In the genomic region with DNA sequence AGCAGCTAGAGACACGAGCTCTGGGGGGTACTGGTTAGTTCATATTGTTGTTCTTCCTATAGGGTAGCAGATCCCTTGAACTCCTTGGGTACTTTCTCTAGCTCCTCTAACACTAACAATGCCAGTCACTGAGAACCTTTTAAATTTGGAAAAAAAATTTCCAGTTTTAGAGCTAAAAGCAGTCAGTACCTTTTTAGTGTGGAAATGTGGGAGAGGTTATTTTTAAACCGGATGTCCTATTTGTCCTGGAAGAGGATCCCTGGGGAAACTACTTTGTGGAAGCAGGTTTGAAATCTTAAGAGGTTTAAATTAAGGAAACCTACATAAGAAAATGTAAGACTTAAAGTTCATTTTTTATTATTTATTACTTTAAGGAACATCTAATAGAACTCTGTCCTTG, we compare ENCODE assay signal across 30 mouse cellular contexts.
"Had no signal": no experiment of that assay in that cellular context is flagged by ENCODE, and none has a peak within 500 bp of the region (broad histone marks: within the 10 kb centered on the region; RNA-seq: fewer than 3 reads in every experiment).

No protein-coding gene starts in this region.

- H3K27ac ChIP-seq: limb, embryonic 10.5 days; limb, embryonic 12.5 days; limb, embryonic 13.5 days; limb, embryonic 15.5 days; liver, embryonic 12.5 days; liver, embryonic 13.5 days; liver, embryonic 14.5 days; liver, embryonic 15.5 days; lung, embryonic 15.5 days; macrophage; midbrain, embryonic 10.5 days; midbrain, embryonic 12.5 days; midbrain, embryonic 13.5 days; midbrain, embryonic 15.5 days had no signal

- H3K27me3 ChIP-seq: limb, embryonic 12.5 days; limb, embryonic 13.5 days; limb, embryonic 15.5 days; liver, embryonic 12.5 days; liver, embryonic 13.5 days; liver, embryonic 15.5 days; lung, embryonic 15.5 days; megakaryocyte, embryonic 14.5 days; midbrain, embryonic 12.5 days; midbrain, embryonic 13.5 days; midbrain, embryonic 15.5 days had no signal

- H3K9me3 ChIP-seq: limb, embryonic 10.5 days; limb, embryonic 12.5 days; limb, embryonic 15.5 days; liver, embryonic 12.5 days; liver, embryonic 13.5 days; liver, embryonic 15.5 days; lung, embryonic 15.5 days; midbrain, embryonic 10.5 days; midbrain, embryonic 12.5 days; midbrain, embryonic 13.5 days; midbrain, embryonic 15.5 days had no signal

- H3K4me3 ChIP-seq: limb, embryonic 10.5 days; limb, embryonic 12.5 days; limb, embryonic 13.5 days; limb, embryonic 15.5 days; liver, embryonic 12.5 days; liver, embryonic 13.5 days; liver, embryonic 15.5 days; lung, embryonic 15.5 days; megakaryocyte, embryonic 14.5 days; midbrain, embryonic 10.5 days; midbrain, embryonic 12.5 days; midbrain, embryonic 13.5 days; midbrain, embryonic 15.5 days; myocyte had no signal

- ATAC-seq: liver, postnatal 0 days; lung, postnatal 0 days; midbrain, embryonic 13.5 days; midbrain, embryonic 15.5 days; midbrain, embryonic 16.5 days had no signal

- H3K9ac ChIP-seq: limb, embryonic 12.5 days; limb, embryonic 13.5 days; limb, embryonic 15.5 days; liver, embryonic 12.5 days; liver, embryonic 13.5 days; liver, embryonic 14.5 days; liver, embryonic 15.5 days; liver, postnatal 0 days; lung, embryonic 14.5 days; lung, embryonic 15.5 days; midbrain, embryonic 12.5 days; midbrain, embryonic 13.5 days; midbrain, embryonic 15.5 days had no signal

- DNase-seq: left cerebral cortex, postnatal 4 days; liver, embryonic 13.5 days; liver, postnatal 0 days; lung, adult 18-20 months; lung, adult 2 months; lung, embryonic 14.5 days; lung, postnatal 10 days; lung, postnatal 14 days; lung, postnatal 36 days; lung, postnatal 4 days; midbrain, embryonic 14.5 days had no signal

- H3K4me1 ChIP-seq: limb, embryonic 10.5 days; limb, embryonic 12.5 days; limb, embryonic 13.5 days; limb, embryonic 15.5 days; lung, embryonic 15.5 days; midbrain, embryonic 10.5 days; midbrain, embryonic 12.5 days; midbrain, embryonic 13.5 days; midbrain, embryonic 15.5 days had no signal

- H3K36me3 ChIP-seq: limb, embryonic 12.5 days; limb, embryonic 13.5 days; liver, embryonic 15.5 days; lung, embryonic 15.5 days; midbrain, embryonic 12.5 days; midbrain, embryonic 13.5 days; midbrain, embryonic 15.5 days had no signal

- H3K4me2 ChIP-seq: limb, embryonic 12.5 days; limb, embryonic 13.5 days; limb, embryonic 15.5 days; liver, embryonic 11.5 days; liver, embryonic 12.5 days; liver, embryonic 13.5 days; liver, embryonic 15.5 days; lung, embryonic 14.5 days; lung, embryonic 15.5 days; midbrain, embryonic 11.5 days; midbrain, embryonic 12.5 days; midbrain, embryonic 13.5 days; midbrain, embryonic 15.5 days had no signal
